Mouse (Mus musculus): ENCODE measurements around the gene Egln3.

DNA sequence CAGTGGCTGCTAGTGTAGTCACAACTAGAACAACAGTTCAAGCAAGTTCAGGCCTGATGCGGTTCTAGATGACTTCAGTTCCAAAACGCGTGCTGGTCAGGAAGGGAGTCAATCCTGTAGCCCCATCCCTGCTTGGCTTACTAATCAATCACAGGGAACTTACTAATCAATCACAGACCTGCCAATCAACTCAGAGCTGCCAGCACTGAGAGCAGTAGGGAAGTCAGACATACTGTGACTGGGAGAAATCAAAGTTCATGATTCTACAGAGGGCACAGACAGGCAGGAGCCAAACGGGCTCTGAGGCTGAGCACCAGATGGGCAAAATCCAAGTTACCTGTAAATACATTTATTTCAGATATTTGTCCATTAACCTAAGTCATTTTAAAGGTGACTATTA lies 2.1 kb upstream of the Egln3 start:
- TF ChIP-seq EP300 (IDR thresholded peaks at IDR 0.05; ENCODE audit: low read depth), result no peak
- no peak for TF ChIP-seq CTCF (IDR thresholded peaks at IDR 0.05; ENCODE audit: low read depth)
